Mouse (Mus musculus) skeletal muscle tissue, adult 2 months (tissue): ENCODE data around the gene Ncs1.

Experiments used
- DNase-seq: peaks from one replicate; pipeline ENCODE4 v3.0.0-alpha.2; 2012; ENCODE audit warnings: low read depth, low spot score

Gene Ncs1

GRCm38 (mm10) chr2:31277810-31278209, 32.2 kb downstream of the Ncs1 start:
- DNase-seq, result no peak

DNA sequence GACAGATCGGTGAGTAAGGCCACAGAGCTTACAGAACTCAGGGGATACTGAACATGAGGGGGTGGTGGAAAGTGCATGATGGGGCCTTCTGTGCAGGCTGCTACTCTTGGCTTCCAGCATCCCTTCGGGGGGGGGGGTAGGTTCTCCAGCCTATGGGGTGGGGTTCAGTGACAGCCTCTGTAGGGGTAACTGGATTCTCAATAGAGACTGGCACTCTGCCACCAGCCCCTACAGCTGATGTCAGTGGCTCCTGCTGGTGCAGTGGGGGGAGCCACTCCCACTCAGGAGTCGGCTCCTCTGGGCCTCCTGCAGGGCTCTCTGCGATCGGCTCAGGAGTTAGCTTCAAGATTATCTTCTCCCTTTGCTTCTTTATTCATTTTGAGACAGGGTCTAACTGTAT, 32.9 kb downstream of the Ncs1 start:
- DNase-seq, result no peak

- DNase-seq, result no peak
Observed at GRCm38 (mm10) chr2:31281138-31281537, 35.5 kb downstream of the Ncs1 start.

- DNase-seq, result no peak
Observed at GRCm38 (mm10) chr2:31282266-31282665, 36.6 kb downstream of the Ncs1 start.

DNA sequence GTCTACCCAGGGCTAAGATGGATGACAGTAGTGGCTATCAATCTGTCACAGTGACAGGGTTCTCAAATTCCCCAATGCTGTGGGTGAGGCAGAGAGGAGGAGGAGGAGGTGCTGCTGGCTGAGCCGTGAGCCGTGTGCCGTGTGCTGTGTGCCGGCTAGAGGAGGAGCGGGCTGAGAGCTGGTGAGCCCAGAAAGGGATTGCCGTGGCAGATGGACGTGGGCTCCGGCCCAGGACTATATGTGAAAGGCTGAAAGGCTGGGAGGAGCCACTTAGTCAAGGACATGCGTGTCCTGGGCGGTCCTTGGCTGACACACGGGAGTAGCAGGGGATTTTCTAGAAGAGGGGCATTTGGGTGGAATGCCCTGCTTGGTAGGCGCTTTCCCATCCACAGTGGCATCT, 37.3 kb downstream of the Ncs1 start:
- no peak for DNase-seq

- DNase-seq, result no peak
Observed at GRCm38 (mm10) chr2:31284531-31284930, 38.9 kb downstream of the Ncs1 start.

DNA sequence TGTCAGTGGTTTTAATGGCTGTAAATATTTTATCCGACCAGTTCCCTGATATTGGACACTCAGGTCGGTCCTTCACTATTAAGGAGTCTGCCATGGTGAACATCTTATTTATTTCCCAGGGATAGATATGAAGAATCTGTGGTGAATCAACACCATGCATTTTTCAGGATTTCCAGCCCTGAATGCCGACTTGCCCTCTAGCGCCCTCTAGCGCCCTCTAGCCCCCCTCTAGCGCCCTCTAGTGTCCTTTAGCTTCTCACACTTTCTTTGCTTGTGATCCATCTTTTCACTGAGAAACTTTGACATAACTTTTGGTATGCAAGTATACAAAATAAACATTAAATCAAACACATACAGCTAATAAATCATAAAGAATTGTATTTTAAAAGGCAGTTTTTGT, 45.8 kb downstream of the Ncs1 start:
- no peak for DNase-seq

- DNase-seq, result no peak
Observed at GRCm38 (mm10) chr2:31294985-31295384, 49.4 kb downstream of the Ncs1 start.

GRCm38 (mm10) chr2:31296395-31296794, 50.8 kb downstream of the Ncs1 start:
- DNase-seq, result no peak

DNA sequence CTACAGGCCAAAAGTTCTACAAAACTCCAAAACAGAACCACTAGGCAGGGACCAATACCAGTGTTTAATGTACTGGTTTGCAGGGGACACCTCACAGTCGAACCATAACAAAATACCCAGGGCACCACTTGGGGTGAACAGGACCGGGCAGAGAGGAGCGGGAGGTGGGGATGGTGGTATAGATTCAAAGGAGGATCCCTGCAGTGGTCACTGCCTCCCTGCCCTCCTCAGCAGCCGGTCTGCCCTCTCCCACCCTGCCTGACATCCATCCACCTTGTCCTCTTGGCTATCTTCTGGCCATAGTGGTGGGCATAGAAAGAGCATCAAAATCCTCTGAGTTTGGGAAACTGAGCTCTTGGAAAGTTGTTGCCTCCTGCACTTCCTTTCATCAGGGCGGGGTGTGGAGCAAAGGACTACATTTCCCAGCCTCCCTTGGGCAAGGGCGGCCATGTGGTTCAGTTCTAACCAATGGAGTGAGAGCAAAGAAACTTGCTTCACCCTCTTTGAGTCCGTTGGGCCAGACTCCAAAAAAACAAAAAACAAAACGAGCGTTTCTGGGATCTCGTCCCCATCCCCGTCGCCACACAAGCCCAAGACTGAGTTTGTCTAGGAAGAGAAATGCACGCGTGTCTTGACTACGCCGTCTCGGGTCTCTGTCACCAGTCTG, 52.1 kb downstream of the Ncs1 start:
- peak; percentile 64 for DNase-seq

DNA sequence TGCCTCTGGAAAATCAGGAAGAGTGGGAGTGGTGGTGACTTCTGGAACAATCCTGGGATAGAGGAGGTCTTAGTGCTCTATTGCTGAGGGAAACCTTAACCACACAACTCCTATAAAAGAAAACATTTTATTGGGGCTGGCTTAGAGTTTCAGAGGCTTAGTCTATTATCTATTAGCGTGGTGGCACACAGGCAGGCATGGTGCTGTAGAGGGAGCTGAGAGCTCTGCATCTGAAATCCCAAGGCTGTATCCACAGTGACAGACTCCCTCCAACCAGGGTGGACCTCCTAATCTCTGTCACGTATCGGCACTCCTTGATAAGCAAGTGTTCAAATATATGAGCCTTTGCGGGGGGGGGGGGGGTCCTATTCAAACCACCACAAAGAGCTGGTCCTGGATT, 53.2 kb downstream of the Ncs1 start:
- DNase-seq, result no peak

DNA sequence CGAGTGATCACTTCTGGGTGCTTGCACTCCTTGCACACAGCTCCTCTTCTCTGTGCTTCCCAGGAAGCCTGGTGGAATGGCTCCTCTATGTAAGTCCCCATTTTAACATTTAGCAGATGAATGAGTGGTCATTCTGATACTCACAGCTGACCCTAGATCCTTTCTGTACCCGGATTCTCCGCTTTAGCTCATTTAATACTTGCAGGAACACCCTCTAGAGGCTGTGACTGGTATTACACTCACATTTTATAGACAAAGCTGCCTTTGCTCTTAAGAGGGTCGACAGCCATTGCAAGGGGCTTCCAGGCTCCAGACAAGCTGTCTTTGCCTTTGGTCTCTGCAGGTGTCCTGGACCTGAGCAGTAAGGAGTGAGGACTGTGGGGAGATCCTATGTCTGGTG, 53.6 kb downstream of the Ncs1 start:
- no peak for DNase-seq

GRCm38 (mm10) chr2:31299996-31300395, 54.4 kb downstream of the Ncs1 start:
- peak; percentile 53 for DNase-seq

GRCm38 (mm10) chr2:31303177-31303576, 57.6 kb downstream of the Ncs1 start:
- DNase-seq, result no peak

- DNase-seq, result peak; percentile 59
Observed at GRCm38 (mm10) chr2:31304191-31304590, 58.6 kb downstream of the Ncs1 start.

DNA sequence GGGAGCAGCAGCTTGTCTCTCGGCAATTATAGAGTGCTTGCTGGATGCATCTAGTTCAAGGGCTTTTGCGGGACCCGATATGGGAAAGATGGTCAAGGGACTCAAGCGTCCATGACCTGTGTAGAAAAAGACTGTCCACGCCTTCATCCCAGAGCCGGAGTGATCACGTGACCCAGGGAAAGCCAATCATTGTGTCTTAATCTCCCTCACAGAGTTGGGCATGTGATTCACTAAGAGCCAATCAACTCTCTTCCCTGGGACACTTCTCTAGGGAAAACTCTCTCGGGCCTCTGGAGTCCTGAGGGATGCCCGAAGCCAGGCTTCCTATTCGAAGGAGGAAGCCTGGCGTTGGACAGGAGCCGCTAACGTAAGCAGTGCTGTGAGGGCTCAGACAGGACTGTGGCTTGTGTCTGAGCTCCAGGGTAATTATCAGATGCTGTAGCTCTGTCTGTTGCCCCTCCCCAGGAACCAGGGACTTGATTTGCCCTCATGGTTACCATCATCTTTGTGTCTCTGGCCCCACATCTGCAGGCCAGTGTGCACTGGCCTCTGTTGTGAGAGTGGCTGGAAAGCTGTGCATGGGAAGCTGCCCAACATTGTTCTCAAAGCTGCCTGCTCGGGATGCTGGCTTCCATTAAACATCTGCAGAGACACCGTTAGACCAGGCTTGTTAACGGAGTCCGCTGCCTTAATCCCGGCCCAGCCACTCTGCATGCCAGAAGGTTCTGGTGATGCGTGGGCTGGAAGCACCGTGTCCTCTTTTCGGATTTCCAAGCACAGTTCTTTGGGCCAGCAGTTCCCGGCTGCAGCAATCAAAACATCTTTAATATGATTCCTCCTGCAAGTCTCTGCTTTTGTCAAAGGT, 59.4 kb downstream of the Ncs1 start:
- DNase-seq, result peak; percentile 56

- no peak for DNase-seq
Observed at GRCm38 (mm10) chr2:31305684-31306083, 60.1 kb downstream of the Ncs1 start.

- no peak for DNase-seq
Observed at GRCm38 (mm10) chr2:31308257-31308656, 62.6 kb downstream of the Ncs1 start.

- DNase-seq, result peak; percentile 72
Observed at GRCm38 (mm10) chr2:31309549-31309948, 63.9 kb downstream of the Ncs1 start.

- DNase-seq, result peak; percentile 47
Observed at GRCm38 (mm10) chr2:31314007-31314465, 68.4 kb downstream of the Ncs1 start, which contains the start of gene Hmcn2. TSS of gene Hmcn2 (plus strand) at chr2:31314415.

GRCm38 (mm10) chr2:31318162-31318561, 72.5 kb downstream of the Ncs1 start:
- peak; percentile 64 for DNase-seq

DNA sequence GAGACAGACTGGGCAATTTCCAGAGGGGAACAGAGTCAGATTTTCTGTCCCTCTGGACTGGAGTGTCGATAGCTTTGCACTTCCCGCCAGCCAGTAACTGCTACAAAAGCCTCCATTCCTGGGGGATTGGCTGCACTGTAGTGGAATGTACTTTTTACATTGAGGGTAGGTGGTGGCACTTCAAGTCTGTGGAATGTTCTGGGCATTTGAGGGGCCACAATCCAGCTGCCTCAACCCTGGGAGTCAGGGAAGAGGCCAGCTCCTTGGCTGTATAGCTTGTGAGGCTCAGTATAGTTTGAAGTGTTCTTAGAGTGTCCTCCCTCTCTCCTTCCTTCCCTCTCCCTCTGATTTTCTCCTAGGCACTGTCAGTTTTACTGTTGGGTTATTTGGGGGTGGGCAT, 73.6 kb downstream of the Ncs1 start:
- no peak for DNase-seq

GRCm38 (mm10) chr2:31327186-31327585, 81.6 kb downstream of the Ncs1 start:
- DNase-seq, result no peak
